Mouse (Mus musculus) right cerebral cortex, adult 2 months (tissue): ENCODE data around the gene 1700028J19Rik.

Experiments used
- DNase-seq, 2 experiments: peaks; one replicate each; pipeline ENCODE4 v3.0.0; 2021 to 2022; ENCODE audit warnings: low spot score in 2 of 2

1700028J19Rik gene

DNA sequence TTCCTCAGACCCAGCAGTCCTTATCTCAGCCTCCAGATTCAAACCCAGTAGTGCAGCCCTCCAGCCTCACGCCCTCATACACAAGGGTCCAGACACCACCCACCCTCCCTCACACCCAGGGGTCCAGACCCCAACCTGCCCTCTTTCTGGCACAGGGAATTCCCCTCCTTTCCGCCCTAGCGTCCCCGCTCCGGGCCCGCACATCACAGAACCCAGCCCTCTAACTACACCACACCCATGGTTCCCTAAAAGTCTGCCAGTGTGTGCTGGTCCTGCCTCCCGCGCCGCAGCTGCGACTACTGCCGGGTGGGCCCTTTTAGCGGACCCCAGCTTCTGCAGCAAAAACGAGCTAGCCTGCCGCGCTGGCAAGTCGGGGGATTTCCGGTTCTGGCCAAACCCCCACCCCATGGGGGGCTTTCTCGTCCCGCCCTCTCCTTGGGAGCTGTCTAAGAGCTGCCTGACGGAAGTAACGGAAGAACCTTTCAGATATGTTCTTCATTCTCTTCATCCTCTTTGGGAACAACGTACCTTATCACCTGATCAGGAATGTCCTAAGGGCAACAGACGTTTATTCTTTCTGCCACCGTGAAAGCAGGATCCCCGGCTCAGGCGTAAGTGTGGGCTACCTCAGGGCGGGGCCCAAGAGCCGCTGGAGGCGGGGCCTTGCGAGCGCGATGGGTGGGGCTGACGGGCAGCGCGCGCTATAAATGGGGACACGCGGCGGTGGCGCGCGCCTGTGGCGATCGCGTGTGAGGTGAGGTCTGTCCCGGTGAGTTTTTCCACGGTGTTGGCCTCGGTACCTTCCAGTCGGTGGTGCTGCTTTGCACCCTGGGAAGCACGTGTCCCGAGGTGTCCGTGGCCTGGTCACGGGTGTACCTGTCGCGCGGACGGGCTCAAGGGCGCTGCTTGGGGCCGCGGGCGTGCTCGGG lies at the start of gene 1700028J19Rik, which contains the start of gene 2410002F23Rik:
1700028J19Rik (minus strand) TSS at position 641 of the 929 bp plus-strand sequence.
2410002F23Rik (plus strand) TSS at position 668 of the 929 bp plus-strand sequence.
- peak; percentile 89 to 91 for DNase-seq

GRCm38 (mm10) chr7:44291418-44291817 lies 44.9 kb upstream of the 1700028J19Rik start:
- DNase-seq, result no peak

DNA sequence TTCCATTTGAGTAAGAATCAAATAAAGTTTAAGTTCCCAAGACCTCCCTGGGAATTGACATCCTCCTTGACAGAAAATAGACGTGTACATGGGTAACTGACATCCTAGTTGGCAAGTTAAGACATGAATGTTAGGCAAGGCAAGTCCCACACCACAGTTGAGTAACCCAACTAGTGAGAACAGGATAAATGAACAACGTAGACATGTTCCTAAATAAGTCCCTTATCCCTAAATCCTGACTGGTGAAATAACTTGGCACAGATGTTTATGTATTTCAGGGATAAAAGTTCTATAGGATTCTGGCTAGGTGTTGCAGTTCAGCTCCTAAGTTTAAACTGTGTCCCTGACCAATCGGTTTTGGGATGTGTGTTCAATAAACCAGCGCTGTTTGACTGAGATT lies 44.5 kb upstream of the 1700028J19Rik start:
- no peak for DNase-seq

- DNase-seq, result no peak
Measured at GRCm38 (mm10) chr7:44287760-44288159, 41.3 kb upstream of the 1700028J19Rik start.

GRCm38 (mm10) chr7:44281586-44281985 lies 35.1 kb upstream of the 1700028J19Rik start:
- DNase-seq, result peak in 1 of 2 experiments; percentile 28

DNA sequence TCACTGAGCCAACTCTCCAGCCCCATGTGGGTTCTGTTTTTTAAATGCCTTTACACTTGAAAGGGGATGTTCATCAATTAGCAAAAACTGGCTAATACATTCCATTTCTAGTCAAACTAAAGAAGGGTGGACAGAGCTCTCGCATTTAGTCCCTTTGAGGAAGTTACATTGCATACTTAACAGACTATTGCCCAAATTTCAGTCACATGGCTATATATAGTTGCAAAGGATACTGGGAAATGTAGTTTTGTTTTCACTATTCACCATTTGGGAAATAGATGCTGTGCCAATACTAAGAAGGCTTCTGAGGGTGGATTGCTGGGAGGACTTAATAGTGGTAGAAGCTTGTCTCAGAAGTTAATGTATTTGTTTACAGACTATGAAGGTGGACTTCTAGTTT lies 34.5 kb upstream of the 1700028J19Rik start:
- no peak for DNase-seq

- DNase-seq, result peak; percentile 55 to 63
Measured at GRCm38 (mm10) chr7:44277250-44277622, 30.7 kb upstream of the 1700028J19Rik start.

- DNase-seq, result no peak
Measured at GRCm38 (mm10) chr7:44276461-44277249, 30.2 kb upstream of the 1700028J19Rik start.

DNA sequence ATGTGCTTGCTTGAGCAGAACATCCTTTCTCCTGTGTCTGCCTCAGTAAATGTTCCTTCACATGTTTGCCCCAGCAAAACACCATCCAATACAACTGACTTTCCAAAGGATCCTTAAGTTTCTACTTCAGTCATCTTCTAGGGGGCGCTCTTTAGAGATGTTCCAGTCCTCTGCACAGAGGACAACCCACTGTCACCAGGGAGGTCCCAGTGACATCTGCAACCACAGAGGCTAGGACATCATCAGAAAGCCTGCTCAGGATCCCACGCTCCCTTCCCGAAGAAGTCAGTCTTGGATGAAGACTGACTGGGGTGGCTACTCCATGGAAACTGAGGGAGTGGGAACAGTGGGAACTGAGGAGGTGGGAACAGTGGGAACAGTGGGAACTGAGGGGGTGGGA lies 29.1 kb upstream of the 1700028J19Rik start:
- DNase-seq, result no peak

DNA sequence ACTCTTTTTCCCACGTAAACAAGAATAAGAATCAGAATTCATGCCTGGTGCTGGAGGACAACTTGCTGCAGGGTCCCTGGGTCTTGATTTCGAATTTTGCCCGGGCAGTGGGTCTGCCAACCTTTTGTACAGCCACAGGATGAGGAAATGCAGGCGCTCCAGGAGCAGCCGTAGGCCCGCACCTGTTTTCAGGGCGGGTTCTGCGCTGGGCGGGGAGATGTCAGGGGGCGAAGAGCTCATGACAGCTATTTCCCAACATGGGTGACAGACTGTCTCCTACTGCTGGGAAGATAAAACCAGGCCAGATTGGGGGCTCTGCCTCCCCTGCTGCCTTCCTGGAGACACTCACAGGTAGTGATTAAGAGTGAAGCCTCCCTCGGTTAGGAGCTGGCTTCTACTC lies 27.6 kb upstream of the 1700028J19Rik start:
- DNase-seq, result no peak

DNA sequence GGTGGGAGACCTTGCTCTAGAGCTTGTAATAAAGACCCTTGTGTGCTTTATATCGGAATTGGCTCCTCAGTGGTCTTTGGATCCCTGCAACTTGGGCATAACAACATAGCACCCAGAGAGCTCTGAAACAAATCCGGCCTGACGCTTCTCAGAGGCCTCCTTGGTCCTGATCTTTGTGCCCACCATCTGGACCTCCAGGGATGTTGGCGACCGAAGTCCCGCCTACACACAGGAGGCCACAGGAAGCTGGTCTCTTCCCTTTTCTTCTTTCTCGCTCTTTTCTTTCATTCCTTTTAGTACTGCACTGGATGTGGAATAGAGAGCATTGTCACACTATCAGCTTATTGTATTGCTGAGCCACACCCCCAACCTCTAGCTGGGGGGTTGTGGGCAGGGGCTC lies 27.0 kb upstream of the 1700028J19Rik start:
- no peak for DNase-seq

DNA sequence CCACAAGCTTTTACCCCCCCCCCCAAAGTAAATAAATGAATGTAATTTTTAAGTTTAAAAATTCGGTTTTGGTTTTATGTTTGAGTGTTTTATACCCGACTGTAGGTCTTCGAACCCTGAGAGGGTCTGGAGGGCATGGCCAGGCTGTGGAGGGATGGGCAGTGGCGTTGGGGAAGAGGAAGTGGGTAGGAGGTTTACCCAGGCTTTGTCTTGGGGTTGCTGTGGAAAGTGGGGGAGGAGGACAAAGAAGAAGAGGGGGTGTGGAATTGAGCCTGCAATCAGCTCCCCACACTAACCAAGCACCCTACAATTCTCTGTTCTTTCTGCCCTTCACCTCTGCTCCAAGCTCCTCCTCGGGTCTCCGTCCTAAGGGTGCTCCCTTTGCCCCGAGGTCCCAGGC lies 26.1 kb upstream of the 1700028J19Rik start:
- DNase-seq, result no peak

DNA sequence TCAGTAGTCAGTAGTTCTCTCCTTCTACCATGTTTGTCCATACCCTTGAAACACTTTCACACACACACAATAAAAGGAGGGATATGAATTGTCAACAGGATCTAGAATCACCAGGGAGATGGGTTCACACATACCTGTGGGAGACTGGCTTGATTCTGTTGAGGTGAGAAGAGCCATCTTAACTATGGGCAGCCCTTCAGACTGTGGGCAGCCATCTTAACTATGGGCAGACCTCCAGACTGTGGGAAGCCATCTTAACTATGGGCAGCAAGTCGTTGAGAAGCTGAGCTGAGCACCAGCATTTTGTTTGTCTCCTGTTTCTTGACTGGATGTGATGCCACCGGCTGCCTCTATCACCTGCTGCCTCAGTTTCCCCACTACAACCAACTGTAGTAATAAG lies 24.8 kb upstream of the 1700028J19Rik start:
- DNase-seq, result no peak

GRCm38 (mm10) chr7:44269397-44269796 lies 22.9 kb upstream of the 1700028J19Rik start:
- DNase-seq, result no peak

GRCm38 (mm10) chr7:44268117-44268516 lies 21.6 kb upstream of the 1700028J19Rik start:
- DNase-seq, result no peak

GRCm38 (mm10) chr7:44262791-44263643 lies 16.5 kb upstream of the 1700028J19Rik start:
- peak; percentile 99 for DNase-seq

DNA sequence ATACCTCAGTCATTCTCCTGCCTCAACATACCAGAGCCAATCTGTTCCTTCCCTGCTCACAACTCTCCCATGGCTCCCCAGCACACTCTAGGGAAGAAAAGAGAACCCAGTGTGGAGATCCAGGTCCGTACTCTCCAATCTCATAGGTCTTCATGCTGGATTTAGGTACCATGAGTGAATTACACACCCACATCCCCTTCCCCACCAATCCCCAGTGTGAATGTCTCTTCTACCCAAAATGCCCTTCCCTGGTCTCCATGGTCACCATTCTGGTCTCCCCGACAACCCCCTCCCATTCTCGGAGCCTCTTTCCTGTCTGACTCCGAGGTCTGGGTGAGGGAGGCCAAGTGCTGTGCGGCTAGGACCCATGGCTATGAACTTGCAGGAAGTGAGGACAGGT lies 14.7 kb upstream of the 1700028J19Rik start, which contains the start of gene Gm15517:
Gm15517 (plus strand) TSS at position 301 of the 400 bp plus-strand sequence.
- no peak for DNase-seq

DNA sequence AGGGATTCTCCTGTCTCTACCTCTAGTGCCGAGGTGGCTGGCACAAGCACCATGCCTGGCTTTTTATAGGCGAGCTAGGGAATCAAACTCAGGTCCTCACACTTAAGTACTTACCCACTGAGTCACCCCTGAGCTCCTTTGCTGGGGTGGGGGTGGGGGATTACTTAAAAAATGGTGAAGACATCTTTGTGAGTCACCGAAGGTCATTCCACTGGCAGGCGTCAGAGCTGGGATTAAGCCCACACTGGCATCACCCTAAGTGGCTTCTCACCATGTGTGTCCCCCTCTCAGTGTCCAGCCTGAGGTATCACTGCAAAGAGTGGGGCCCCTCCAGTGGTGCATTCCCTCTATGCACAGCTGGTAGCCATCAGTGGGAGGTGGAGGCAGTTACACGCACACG lies 13.9 kb upstream of the 1700028J19Rik start:
- no peak for DNase-seq

DNA sequence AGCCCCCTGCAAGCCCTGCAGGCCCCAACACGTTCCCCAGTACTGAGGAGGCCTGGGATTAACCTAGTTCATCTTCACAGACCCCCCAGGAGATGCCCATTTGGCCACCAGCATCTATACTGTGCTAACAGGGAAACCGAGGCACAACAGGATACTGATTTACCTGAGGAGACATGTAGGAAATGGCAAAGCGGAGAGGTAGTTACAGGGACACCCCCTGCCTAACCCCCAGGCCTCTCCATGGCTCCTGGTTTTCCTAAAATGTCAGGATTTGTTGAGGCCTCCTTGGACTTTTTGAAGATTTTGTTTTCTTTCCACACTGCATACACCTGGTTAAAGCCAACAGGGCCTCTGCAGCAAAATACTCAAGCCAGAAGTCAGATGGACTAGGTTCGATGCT lies 10.8 kb upstream of the 1700028J19Rik start, which contains the start of gene Acp4:
Acp4 (minus strand) TSS at position 101 of the 400 bp plus-strand sequence.
- DNase-seq, result no peak

GRCm38 (mm10) chr7:44254930-44255329 lies 8.4 kb upstream of the 1700028J19Rik start:
- no peak for DNase-seq

DNA sequence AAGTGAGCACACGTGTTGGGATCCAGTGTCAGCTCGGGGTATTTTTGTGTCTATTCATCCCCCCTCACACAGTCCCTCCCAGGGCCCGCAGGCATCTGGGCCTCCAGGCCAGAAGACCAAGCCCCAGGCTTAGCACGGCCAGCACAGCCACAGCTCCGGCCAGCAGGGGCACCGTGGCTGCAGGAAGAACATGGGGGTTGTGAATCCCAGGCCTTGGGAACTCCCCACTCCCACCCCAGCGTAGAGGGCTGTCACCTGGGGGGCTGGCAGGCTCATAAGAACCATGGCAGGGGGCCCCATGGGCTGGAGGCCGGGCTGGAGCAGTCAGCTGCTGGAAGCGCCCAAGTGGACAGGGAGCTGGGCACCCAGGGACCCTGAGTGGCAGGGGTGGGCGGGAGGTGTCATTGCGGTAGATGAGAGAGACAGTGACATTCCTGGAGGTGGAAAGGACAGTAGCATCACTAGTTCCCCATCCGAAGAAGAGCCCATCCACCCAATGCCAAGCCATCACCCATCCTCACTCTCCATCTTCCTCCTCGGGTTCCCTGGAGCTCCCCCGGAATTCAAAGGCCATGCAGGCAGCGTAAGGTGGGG lies 6.6 kb upstream of the 1700028J19Rik start:
- no peak for DNase-seq
